Mouse (Mus musculus) forebrain, embryonic 15.5 days (tissue): ENCODE data around the gene Ppp2r3d. TPM values are rescaled to one million over a fixed set of nuclear protein-coding genes. Genes with fewer than 3 reads are reported as not detected.

Experiments used
- ATAC-seq: fragments of 200-750 bp; cut with Nextera tagmentation; replicated peaks from 2 replicates; pipeline ENCODE4 v1.8.0; 2017; ENCODE audit warnings: mild to moderate bottlenecking, moderate TSS enrichment, moderate library complexity
- H3K27ac ChIP-seq: fragments of 300-500 bp; sonication (generic); replicated peaks from 2 replicates; pipeline ENCODE4 v1.5.1; 2015; ENCODE audit warnings: mild to moderate bottlenecking, inconsistent platforms
- H3K27me3 ChIP-seq: fragments of 300-500 bp; sonication (generic); 2 replicates; pipeline ENCODE4 v1.6.1; 2015; ENCODE audit warnings: inconsistent platforms
- H3K36me3 ChIP-seq: fragments of 300-500 bp; sonication (generic); 2 replicates; pipeline ENCODE4 v1.6.1; 2015; ENCODE audit warnings: mild to moderate bottlenecking, inconsistent platforms
- H3K4me1 ChIP-seq: fragments of 300-500 bp; sonication (generic); 2 replicates; pipeline ENCODE4 v1.6.1; 2015; ENCODE audit warnings: inconsistent platforms
- H3K4me2 ChIP-seq: fragments of 300-500 bp; sonication (generic); replicated peaks from 2 replicates; pipeline ENCODE4 v1.6.1; 2015; ENCODE audit warnings: mild to moderate bottlenecking, inconsistent platforms
- H3K4me3 ChIP-seq: fragments of 300-500 bp; sonication (generic); 2 replicates; pipeline ENCODE4 v1.5.1; 2015; ENCODE audit warnings: mild to moderate bottlenecking, inconsistent platforms
- H3K9ac ChIP-seq: fragments of 300-500 bp; sonication (generic); replicated peaks from 2 replicates; pipeline ENCODE4 v1.6.1; 2015; ENCODE audit warnings: mild to moderate bottlenecking, inconsistent platforms
- H3K9me3 ChIP-seq: fragments of 300-500 bp; sonication (generic); 2 replicates; pipeline ENCODE4 v1.6.1; 2016; ENCODE audit warnings: inconsistent platforms
- WGBS: fragments of 180-500 bp; shearing (Covaris S2); methylation state at CpG from one replicate; pipeline ENCODE4 v1.1.7; 2015; ENCODE audit warnings: mixed read lengths; 5-methylcytosine and 5-hydroxymethylcytosine counted together
- polyA plus RNA-seq: library from polyadenylated mRNA; unstranded; fragments of >200 nt; fragmentation: Nextera tagmentation; extraction: Ambion mirVana; gene quantifications from 2 replicates; pipeline ENCODE4 v1.2.1, GENCODE M21; 2015

Gene Ppp2r3d
- polyA plus RNA-seq, 1 experiment from 2014 or later = 166 TPM

DNA sequence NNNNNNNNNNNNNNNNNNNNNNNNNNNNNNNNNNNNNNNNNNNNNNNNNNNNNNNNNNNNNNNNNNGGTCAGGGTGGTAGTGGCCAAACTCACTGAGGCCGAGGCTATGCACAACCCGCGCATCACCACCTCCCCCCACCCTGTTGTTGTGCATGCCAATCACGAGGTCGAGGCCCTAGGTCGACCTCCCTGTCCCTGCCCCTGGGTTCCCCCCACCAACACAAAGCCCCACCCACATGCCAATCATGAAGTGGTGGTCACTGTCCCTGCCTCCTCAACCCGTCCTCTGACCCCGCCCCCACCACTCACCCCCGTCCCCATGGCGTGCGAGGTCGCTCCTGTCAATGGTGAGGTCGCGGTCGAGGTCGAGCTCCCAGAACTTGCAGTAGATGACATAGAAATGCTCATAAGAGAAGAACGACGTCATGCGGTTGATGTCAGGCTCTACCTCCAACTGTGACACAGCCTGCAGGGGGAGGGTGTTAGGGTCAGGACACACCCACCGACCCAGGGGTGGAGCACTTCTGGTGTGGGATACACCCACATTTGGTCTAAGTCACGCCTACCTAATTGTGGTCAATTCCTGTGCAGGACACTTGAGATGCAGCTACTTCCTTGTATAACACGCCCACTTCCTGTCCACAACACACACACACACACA is 37.9 kb downstream of the Ppp2r3d start:
- Histone ChIP-seq H3K27ac (no peak overlapping the region), H3K4me1 (no peaks in the 10 kb centered on the region), H3K9ac (no peak overlapping the region), H3K27me3 (no peaks in the 10 kb centered on the region), H3K36me3 (peaks cover 32% of the 10 kb centered on the region), H3K4me3 (no peak overlapping the region), H3K9me3 (peaks cover 21% of the 10 kb centered on the region), H3K4me2 (no peak overlapping the region)
- WGBS = 92% methylated on average over 22 of the region's 22 CpGs
- peak; percentile 23; the same call in 1 of the 2 replicates for ATAC-seq

DNA sequence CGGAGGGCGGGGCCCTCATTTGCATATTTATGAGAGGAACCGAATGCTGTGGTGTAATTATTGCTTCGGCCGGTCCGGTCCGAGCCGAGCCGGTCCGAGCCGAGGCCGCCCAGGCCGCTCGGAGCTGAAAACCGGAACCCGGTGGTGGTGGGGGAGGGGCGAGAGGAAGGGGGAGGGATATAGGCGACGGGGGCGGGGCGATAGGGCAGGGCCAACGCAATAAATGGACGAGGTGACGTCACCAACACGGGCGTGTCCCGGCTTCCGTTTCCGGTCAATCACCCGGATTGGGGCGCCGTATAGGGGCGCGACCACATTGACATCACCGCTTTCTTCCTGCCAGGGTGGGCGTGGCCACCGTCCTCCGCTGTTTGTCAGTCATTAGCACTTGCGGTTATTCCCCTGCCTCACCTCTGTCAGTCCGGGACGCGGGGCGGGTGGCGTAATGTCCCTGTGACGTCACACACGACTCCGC is 51.2 kb downstream of the Ppp2r3d start:
- under 1% methylated on average over 45 of the region's 47 CpGs for WGBS

DNA sequence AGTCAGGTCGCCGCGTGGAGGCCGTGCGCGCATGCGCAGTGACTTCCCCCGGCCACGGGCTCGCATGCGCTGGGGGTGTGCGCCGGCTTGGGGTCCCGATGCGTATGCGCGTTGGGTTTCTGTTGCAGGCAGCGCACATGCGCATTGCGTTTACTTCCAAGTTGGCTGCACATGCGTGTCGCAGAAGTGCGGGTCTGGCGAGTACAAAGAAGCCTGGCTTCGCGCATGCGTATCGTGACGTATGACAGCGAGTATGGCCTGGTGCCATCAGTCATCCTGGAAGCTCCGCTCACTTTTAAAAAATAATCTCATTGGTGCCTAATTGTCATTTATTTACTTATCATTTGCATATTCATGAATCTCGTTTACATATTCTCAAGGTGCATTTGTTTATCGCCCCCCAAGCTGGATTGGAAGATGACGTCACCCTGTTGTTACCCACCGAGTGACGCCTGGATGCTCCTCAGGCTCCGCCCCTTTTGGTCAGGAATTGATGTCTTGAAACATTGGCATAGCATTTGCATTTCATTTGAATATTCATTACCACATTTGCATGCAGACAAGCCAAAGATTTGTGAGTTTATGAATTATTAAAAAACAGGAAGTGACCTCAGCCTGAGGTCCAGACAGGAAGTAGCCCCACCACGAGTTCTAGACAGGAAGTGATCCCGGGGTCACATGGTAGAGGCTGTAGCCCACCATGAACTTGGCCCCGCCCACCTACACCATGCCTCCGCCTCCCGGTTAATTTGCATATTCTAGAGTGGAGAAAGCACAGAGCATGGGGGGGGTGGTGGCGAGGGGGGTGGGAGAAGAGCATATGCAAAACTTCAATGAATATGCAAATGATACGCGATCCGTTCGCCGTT is 51.9 kb downstream of the Ppp2r3d start:
- H3K36me3 ChIP-seq = no peaks in the 10 kb centered on the region
- H3K9ac ChIP-seq = peak overlapping the region; percentile 77
- peak overlapping the region; percentile 95 for H3K4me3 ChIP-seq
- no peaks in the 10 kb centered on the region for H3K9me3 ChIP-seq
- 0 out of 2 replicates have a peak, but pooled peaks cover 3% of the 10 kb centered on the region for H3K27me3 ChIP-seq
- peak; percentile 82 for ATAC-seq
- peak overlapping the region; percentile 99 for H3K27ac ChIP-seq
- H3K4me1 ChIP-seq = no peaks in the 10 kb centered on the region
- under 1% methylated on average over 48 of the region's 48 CpGs for WGBS
- H3K4me2 ChIP-seq = peak overlapping the region; percentile 60

More for the DNA sequence above, 51.2 kb downstream of the Ppp2r3d start:
- peak overlapping the region; percentile 99 for H3K27ac ChIP-seq
- 0 out of 2 replicates have a peak, but pooled peaks cover 3% of the 10 kb centered on the region for H3K27me3 ChIP-seq
- peak; percentile 27 for ATAC-seq
- no peaks in the 10 kb centered on the region for H3K4me1 ChIP-seq
- no peaks in the 10 kb centered on the region for H3K9me3 ChIP-seq
- H3K4me3 ChIP-seq = peak overlapping the region; percentile 95
- peak overlapping the region; percentile 60 for H3K4me2 ChIP-seq
- H3K9ac ChIP-seq = peak overlapping the region; percentile 58
- no peaks in the 10 kb centered on the region for H3K36me3 ChIP-seq

DNA sequence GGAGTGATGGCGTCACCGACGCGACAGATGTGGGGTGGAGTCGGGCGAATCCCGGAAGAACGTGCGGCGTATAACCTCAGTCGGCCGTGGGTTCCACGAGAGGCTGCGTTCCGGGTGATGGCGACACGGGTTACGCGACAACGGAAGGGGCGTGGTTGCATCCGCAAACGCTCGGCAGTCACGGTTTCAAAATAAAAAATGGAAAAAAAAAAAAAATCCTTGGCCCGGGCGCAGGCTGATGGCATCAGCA is 52.5 kb downstream of the Ppp2r3d start:
- WGBS = 0% methylated on average over 27 of the region's 27 CpGs
- Histone ChIP-seq H3K9me3 (no peaks in the 10 kb centered on the region), H3K27ac (peak overlapping the region; percentile 99), H3K27me3 (no peaks in the 10 kb centered on the region), H3K9ac (peak overlapping the region; percentile 77), H3K4me1 (no peaks in the 10 kb centered on the region), H3K4me2 (peak overlapping the region; percentile 60), H3K4me3 (peak overlapping the region; percentile 95), H3K36me3 (no peaks in the 10 kb centered on the region)
- ATAC-seq = peak; percentile 50

DNA sequence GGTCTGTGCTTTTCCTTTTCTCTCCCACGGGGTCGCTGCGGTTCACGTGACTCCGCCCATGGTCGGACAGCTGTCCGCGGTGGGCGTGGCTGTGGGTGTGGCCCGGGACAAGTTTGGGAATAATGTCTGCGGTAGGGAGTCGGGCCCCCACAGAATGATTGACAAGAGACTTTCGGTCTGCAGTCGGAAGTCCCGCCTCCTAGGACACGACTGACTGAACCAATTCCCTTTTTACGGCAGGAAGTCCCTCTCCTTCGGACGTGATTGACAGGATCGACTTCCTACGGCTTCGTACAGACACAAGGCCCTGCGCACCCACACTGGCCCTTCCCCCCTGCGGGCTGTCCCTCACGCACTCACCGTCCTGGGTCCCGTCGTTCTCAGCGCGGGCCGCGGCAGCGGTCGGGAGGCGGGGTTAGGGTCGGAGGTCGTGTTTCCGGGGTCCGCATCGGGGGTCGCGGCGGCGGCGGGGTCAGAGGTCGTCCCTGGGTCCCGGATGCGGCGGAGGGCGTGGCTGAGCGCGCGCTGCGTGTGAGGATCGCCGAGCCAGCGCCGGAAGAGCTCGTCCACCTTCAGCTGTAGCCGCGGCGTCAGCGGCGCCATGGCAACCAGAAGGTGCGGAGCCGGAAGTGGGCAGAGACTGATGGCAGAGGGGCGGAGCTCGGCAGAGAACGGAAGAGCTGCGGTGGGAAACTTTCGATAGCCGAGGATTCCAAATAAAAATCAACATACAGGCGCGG is 53.0 kb downstream of the Ppp2r3d start:
- Histone ChIP-seq H3K9me3 (no peaks in the 10 kb centered on the region), H3K27ac (peak overlapping the region; percentile 99), H3K9ac (peak overlapping the region; percentile 77), H3K4me2 (peak overlapping the region; percentile 60), H3K36me3 (no peaks in the 10 kb centered on the region), H3K4me1 (no peaks in the 10 kb centered on the region), H3K4me3 (peak overlapping the region; percentile 95), H3K27me3 (no peaks in the 10 kb centered on the region)
- ATAC-seq = peak; percentile 84
- WGBS = under 1% methylated on average over 74 of the region's 74 CpGs

DNA sequence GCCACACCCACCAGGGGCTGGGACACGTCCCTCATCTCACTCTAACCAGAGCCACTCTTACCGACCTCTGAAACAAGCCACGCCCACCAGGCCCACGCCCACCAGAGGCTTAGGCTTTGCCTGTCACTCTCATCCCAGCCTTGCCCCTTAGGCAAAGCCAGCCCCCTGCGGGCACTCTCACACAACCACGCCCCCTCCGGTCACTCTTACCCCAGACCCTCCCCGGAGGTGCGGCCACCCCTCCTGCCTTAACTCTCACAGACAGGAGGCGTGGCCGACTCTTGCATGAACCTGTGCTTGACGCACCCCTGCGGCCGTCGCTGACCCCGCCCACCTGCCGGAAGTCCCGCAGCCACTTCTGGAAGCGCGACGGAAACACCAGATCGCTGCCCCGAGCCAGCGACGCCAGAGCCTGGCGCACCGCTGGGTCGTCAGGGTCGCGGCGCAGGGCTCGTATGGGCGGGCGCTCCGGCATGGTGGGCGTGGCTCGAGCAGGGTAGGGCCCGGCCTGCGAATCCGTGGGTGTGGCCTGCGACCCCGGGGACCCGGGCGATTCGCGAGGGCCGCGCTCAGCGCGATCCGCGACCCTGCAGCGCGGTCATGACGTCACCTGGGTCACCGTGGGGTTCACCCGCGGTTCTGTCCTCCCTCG is 53.7 kb downstream of the Ppp2r3d start:
- peak overlapping the region; percentile 60 for H3K4me2 ChIP-seq
- peak overlapping the region; percentile 77 for H3K9ac ChIP-seq
- no peaks in the 10 kb centered on the region for H3K36me3 ChIP-seq
- peak overlapping the region; percentile 99 for H3K27ac ChIP-seq
- H3K4me3 ChIP-seq = peak overlapping the region; percentile 95
- under 1% methylated on average over 59 of the region's 59 CpGs for WGBS
- ATAC-seq = peak; percentile 64
- H3K27me3 ChIP-seq = no peaks in the 10 kb centered on the region
- no peaks in the 10 kb centered on the region for H3K9me3 ChIP-seq
- no peaks in the 10 kb centered on the region for H3K4me1 ChIP-seq

DNA sequence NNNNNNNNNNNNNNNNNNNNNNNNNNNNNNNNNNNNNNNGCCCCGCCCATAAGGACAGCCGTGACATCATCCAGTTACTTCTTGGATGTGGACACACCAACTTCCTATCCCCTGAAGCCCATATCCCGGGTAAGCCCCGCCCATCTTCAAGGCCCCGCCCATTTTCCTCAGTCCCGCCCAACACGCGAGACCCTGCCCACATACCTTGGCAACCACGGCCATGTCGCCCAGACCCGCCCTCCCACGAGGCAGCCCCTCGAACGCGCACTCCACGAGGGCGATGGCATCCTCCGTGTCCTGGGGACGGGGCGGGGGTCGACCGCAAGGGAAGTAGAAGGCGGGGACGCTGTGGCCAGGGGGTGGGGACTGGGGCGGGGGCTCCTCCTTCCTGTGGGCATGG is 54.3 kb downstream of the Ppp2r3d start:
- Histone ChIP-seq H3K27ac (peak overlapping the region; percentile 99), H3K4me3 (peak overlapping the region; percentile 95), H3K4me2 (peak overlapping the region; percentile 60), H3K36me3 (no peaks in the 10 kb centered on the region), H3K9me3 (no peaks in the 10 kb centered on the region), H3K9ac (peak overlapping the region; percentile 77), H3K27me3 (no peaks in the 10 kb centered on the region), H3K4me1 (no peaks in the 10 kb centered on the region)
- ATAC-seq = no peak
- whole genome bisulfite sequencing = 2% methylated on average over 23 of the region's 25 CpGs

DNA sequence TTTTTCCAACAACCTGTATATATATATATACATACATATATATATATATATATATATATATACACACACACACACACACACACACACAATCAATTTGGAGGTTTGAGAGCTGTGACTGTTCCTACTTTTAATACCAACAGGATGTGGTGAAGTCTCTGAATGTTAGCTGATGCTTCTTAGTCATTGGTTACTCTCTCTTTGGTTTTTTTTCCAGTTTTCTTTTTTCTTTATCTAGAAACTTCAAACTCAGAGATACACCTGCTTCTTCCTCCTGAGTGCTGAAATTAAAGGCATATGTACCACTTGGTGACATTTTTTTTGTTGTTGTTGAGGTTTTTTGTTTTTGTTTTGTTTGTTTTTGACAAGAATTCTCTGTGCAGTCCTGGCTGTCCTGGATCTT is 63.8 kb downstream of the Ppp2r3d start:
- H3K4me3 ChIP-seq = no peak overlapping the region
- no peak overlapping the region for H3K9ac ChIP-seq
- H3K4me1 ChIP-seq = no peaks in the 10 kb centered on the region
- H3K4me2 ChIP-seq = no peak overlapping the region
- no peak for ATAC-seq
- H3K27ac ChIP-seq = no peak overlapping the region
- H3K9me3 ChIP-seq = no peaks in the 10 kb centered on the region
- H3K36me3 ChIP-seq = no peaks in the 10 kb centered on the region
- H3K27me3 ChIP-seq = no peaks in the 10 kb centered on the region

DNA sequence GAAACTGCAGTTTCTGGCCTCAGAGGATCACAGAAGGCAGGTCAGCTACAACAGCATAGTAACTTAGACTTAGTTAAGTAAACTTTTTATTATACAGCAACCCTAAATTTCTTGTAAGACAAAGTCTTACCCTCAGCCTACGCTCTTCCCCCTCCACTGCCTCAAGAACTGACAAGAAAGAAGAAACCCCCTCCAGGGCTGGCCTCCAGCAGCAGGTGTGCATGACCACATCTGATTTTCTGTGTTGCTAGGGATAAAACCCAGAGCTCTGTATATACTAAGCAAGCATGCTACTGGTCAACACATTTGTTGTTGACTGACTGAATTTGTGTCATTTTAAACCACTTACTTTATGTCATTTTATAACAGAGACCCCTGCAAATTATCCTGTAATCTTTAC is 65.1 kb downstream of the Ppp2r3d start:
- Histone ChIP-seq H3K9ac (no peak overlapping the region), H3K27ac (no peak overlapping the region), H3K27me3 (no peaks in the 10 kb centered on the region), H3K4me1 (no peaks in the 10 kb centered on the region), H3K4me3 (no peak overlapping the region), H3K9me3 (no peaks in the 10 kb centered on the region), H3K4me2 (no peak overlapping the region), H3K36me3 (no peaks in the 10 kb centered on the region)
- WGBS = 79% methylated on average over 1 of the region's 1 CpGs
- no peak for ATAC-seq

DNA sequence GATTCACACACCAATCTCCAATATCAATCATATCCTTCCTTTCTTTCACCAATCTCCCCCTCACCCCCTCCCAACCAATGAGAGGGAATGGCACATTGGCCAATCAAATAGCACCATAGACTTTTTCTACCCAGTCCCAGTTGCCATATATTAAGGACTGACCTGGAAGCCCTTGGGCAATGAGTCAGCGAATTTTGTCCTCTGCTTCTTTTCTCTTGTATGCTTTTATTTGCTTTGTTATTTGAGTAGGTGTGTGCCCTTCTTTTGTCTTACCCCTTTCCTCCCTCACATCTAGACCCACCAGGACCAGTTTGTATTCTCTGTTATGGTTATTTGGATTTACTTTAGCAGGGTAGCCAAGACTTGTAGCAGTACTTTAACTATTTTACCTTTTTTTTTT is 68.1 kb downstream of the Ppp2r3d start:
- ATAC-seq = no peak

More for the DNA sequence above, 68.1 kb downstream of the Ppp2r3d start:
- Histone ChIP-seq H3K27me3 (no peaks in the 10 kb centered on the region), H3K9me3 (no peaks in the 10 kb centered on the region), H3K27ac (no peak overlapping the region), H3K4me1 (no peaks in the 10 kb centered on the region), H3K4me3 (no peak overlapping the region), H3K9ac (no peak overlapping the region), H3K36me3 (no peaks in the 10 kb centered on the region), H3K4me2 (no peak overlapping the region)
- WGBS = 66% methylated on average over 1 of the region's 1 CpGs
